Mouse (Mus musculus) intestine, embryonic 16.5 days (tissue): ENCODE results near the gene Aox2. TPM values are rescaled to one million over a fixed set of nuclear protein-coding genes. Genes with fewer than 3 reads are reported as not detected.

ENCODE experiments used
- ATAC-seq: fragments of 200-750 bp; cut with Nextera tagmentation; 2 replicates; pipeline ENCODE4 v1.8.0; 2017; ENCODE audit warnings: moderate TSS enrichment, moderate library complexity
- H3K27ac ChIP-seq: fragments of 300-500 bp; sonication (generic); 2 replicates; pipeline ENCODE4 v1.5.1; 2014; ENCODE audit warnings: mild to moderate bottlenecking, low read length
- H3K27me3 ChIP-seq: fragments of 300-500 bp; sonication (generic); replicated peaks from 2 replicates; pipeline ENCODE4 v1.6.1; 2014; ENCODE audit warnings: low read length, control low read depth, mixed read lengths; ENCODE audit not compliant: control insufficient read depth, insufficient read depth
- H3K36me3 ChIP-seq: fragments of 300-500 bp; sonication (generic); 2 replicates; pipeline ENCODE4 v1.6.1; 2014; ENCODE audit warnings: low read length, control low read depth; ENCODE audit not compliant: control insufficient read depth, insufficient read depth
- H3K4me1 ChIP-seq: fragments of 300-500 bp; sonication (generic); 2 replicates; pipeline ENCODE4 v1.6.1; 2014; ENCODE audit warnings: low read length, control low read depth, mixed read lengths; ENCODE audit not compliant: control insufficient read depth, insufficient read depth
- H3K4me2 ChIP-seq: fragments of 300-500 bp; sonication (generic); 2 replicates; pipeline ENCODE4 v1.6.1; 2014; ENCODE audit warnings: low read depth, low read length, control low read depth
- H3K4me3 ChIP-seq: fragments of 300-500 bp; sonication (generic); 2 replicates; pipeline ENCODE4 v1.5.1; 2014; ENCODE audit warnings: mild to moderate bottlenecking, low read length
- H3K9ac ChIP-seq: fragments of 300-500 bp; sonication (generic); 2 replicates; pipeline ENCODE4 v1.6.1; 2014; ENCODE audit warnings: low read depth, low read length
- H3K9me3 ChIP-seq: fragments of 300-500 bp; sonication (generic); 2 replicates; pipeline ENCODE4 v1.6.1; 2016; ENCODE audit warnings: low read length, control low read depth; ENCODE audit not compliant: control insufficient read depth
- WGBS: fragments of 180-500 bp; shearing (Covaris S2); extraction: QIAGEN DNeasy Blood & Tissue Kit; methylation state at CpG from one replicate; pipeline ENCODE4 v1.1.7; 2014; 5-methylcytosine and 5-hydroxymethylcytosine counted together
- polyA plus RNA-seq: library from polyadenylated mRNA; unstranded; fragments of >200 nt; fragmentation: Nextera tagmentation; extraction: Ambion mirVana; gene quantifications from 2 replicates; pipeline ENCODE4 v1.2.1, GENCODE M21; 2015

Aox2 gene
- polyA plus RNA-seq, 1 experiment from 2014 or later = 0.02 TPM

DNA sequence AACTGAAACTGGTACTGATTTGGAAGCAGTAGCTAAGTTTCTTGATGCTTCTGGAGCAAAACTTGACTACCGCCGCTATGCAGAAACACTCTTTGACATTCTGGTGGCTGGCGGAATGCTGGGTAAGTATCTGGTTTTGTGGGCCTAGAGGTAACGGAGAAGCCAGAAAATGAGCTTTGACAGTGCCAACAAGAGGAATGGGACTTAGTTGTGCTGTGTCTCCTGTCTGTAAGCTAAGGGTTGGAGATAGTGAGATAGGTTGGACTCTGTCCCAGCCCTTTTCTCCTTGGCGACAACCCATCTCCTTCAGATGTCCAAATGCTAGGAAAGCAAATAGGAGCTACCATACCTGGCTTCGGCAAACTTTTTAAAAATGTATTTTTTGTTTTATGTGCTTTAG, 119.6 kb downstream of the Aox2 start:
- ATAC-seq = no peak
- Histone ChIP-seq H3K9me3 (no peaks in the 10 kb centered on the region), H3K27me3 (no peaks in the 10 kb centered on the region), H3K9ac (no peak overlapping the region), H3K4me3 (no peak overlapping the region), H3K36me3 (peaks cover 16% of the 10 kb centered on the region; the same call in 1 of the 2 replicates), H3K4me1 (no peaks in the 10 kb centered on the region), H3K4me2 (no peak overlapping the region), H3K27ac (no peak overlapping the region)
- WGBS = 96% methylated on average over 6 of the region's 6 CpGs

DNA sequence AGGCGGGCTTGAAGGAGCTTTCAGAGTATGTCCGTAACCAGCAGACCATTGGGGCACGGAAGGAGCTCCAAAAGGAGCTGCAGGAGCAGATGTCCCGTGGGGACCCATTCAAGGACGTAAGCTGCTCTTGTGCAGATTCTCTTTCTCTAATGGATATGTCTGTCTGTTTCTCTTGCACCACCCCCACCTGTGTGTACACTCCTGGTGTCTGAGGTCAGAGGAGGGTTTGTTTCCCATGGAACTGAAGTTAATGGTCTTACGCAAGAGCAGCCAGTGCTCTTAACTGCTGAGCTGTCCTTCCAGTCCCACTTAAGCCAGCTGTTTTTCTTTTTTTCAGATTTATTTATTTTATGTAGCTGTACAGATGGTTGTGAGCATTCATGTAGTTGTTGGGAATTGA, 123.3 kb downstream of the Aox2 start:
- Histone ChIP-seq H3K4me1 (no peaks in the 10 kb centered on the region), H3K27me3 (no peaks in the 10 kb centered on the region), H3K36me3 (peaks cover 14% of the 10 kb centered on the region; the same call in 1 of the 2 replicates), H3K9ac (no peak overlapping the region), H3K4me2 (no peak overlapping the region), H3K27ac (no peak overlapping the region), H3K4me3 (no peak overlapping the region), H3K9me3 (no peaks in the 10 kb centered on the region)
- no peak for ATAC-seq
- 91% methylated on average over 6 of the region's 6 CpGs for WGBS

DNA sequence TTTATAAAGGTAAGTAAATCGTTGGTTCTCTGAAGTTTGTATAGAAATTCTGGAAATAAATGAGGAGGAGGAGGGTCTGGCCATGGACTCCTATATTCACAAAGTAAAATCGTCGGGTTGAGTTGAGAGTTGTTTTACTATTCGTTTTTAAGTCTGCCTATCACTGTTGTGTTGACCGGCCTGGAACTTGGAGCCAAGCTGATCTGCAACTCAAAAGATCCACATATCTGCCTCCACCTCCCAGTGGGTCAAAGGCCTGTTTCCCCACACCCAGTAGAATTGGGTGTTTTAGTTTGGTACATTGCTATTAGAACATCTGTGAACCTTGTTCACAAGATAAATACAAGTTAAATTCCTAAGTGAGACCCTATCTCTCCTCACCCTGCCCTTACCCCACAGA, 125.6 kb downstream of the Aox2 start:
- WGBS = 94% methylated on average over 5 of the region's 5 CpGs
- Histone ChIP-seq H3K27ac (no peak overlapping the region), H3K4me1 (no peaks in the 10 kb centered on the region), H3K4me3 (no peak overlapping the region), H3K9me3 (no peaks in the 10 kb centered on the region), H3K27me3 (no peaks in the 10 kb centered on the region), H3K4me2 (no peak overlapping the region), H3K9ac (no peak overlapping the region), H3K36me3 (peaks cover 14% of the 10 kb centered on the region)
- ATAC-seq = no peak

GRCm38 (mm10) chr1:58407321-58407720, 129.2 kb downstream of the Aox2 start:
- H3K27ac ChIP-seq = no peak overlapping the region
- no peak overlapping the region for H3K4me3 ChIP-seq
- no peak for ATAC-seq
- H3K4me1 ChIP-seq = no peaks in the 10 kb centered on the region
- H3K9me3 ChIP-seq = no peaks in the 10 kb centered on the region
- H3K4me2 ChIP-seq = no peak overlapping the region
- peaks cover 19% of the 10 kb centered on the region for H3K36me3 ChIP-seq
- H3K27me3 ChIP-seq = no peaks in the 10 kb centered on the region
- no peak overlapping the region for H3K9ac ChIP-seq
- 96% methylated on average over 7 of the region's 7 CpGs for WGBS

DNA sequence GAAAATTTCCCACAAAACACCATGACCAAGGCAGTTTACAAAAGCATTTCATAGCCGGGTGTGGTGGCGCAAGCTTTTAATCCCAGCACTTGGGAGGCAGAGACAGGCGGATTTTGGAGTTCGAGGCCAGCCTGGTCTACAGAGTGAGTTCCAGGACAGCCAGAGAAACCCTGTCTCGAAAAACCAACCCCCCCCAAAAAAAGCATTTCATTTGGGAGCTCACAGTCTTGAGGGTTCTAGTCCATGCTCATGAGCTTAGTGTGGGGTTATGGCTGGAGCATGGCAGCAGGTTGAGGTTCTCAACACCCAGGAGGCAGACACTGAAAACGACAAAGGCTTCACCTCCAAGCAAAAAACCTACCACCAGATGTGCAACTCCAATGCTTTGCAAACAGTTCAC, 130.0 kb downstream of the Aox2 start:
- no peak for ATAC-seq
- Histone ChIP-seq H3K4me1 (no peaks in the 10 kb centered on the region), H3K4me2 (no peak overlapping the region), H3K27me3 (no peaks in the 10 kb centered on the region), H3K4me3 (no peak overlapping the region), H3K9ac (no peak overlapping the region), H3K36me3 (peaks cover 19% of the 10 kb centered on the region; the same call in 1 of the 2 replicates), H3K27ac (no peak overlapping the region), H3K9me3 (no peaks in the 10 kb centered on the region)
- WGBS = 81% methylated on average over 6 of the region's 6 CpGs

- no peaks in the 10 kb centered on the region for H3K27me3 ChIP-seq
- H3K36me3 ChIP-seq = peaks cover 26% of the 10 kb centered on the region; the same call in 1 of the 2 replicates
- H3K4me3 ChIP-seq = no peak overlapping the region
- H3K9ac ChIP-seq = no peak overlapping the region
- ATAC-seq = no peak
- no peak overlapping the region for H3K27ac ChIP-seq
- H3K9me3 ChIP-seq = no peaks in the 10 kb centered on the region
- no peak overlapping the region for H3K4me2 ChIP-seq
- no peaks in the 10 kb centered on the region for H3K4me1 ChIP-seq
- 81% methylated on average over 5 of the region's 5 CpGs for WGBS
These were observed 131.5 kb downstream of the Aox2 start for GRCm38 (mm10) chr1:58409553-58410197.

- H3K27me3 ChIP-seq = no peaks in the 10 kb centered on the region
- peaks cover 28% of the 10 kb centered on the region; the same call in 1 of the 2 replicates for H3K36me3 ChIP-seq
- H3K4me3 ChIP-seq = no peak overlapping the region
- H3K4me2 ChIP-seq = no peak overlapping the region
- WGBS = 82% methylated on average over 3 of the region's 3 CpGs
- no peak overlapping the region for H3K9ac ChIP-seq
- no peak for ATAC-seq
- H3K9me3 ChIP-seq = no peaks in the 10 kb centered on the region
- no peaks in the 10 kb centered on the region for H3K4me1 ChIP-seq
- H3K27ac ChIP-seq = no peak overlapping the region
These were observed 132.1 kb downstream of the Aox2 start for GRCm38 (mm10) chr1:58410198-58410588.

DNA sequence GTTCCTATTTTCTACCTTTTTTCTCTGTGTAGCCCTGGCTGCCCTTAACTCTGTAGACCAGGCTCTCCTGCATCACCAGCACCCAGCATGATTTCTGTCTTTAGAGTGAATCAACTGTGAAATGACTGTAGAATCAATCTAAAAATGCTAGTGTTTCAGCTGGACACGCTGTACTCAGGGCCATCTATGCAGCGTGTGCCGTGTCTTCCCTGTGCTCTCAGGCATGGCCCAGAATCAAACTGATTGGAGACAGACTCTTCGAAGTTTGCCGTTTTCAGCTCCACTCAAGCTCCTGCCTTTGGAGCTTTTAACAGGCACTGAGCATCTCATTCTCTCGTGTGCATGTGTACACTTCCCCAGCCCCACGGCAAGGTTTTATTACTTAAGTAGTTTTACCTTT, 132.7 kb downstream of the Aox2 start:
- Histone ChIP-seq H3K4me3 (no peak overlapping the region), H3K27ac (no peak overlapping the region), H3K36me3 (peaks cover 31% of the 10 kb centered on the region; the same call in 1 of the 2 replicates), H3K4me1 (no peaks in the 10 kb centered on the region), H3K4me2 (no peak overlapping the region), H3K9me3 (no peaks in the 10 kb centered on the region), H3K27me3 (no peaks in the 10 kb centered on the region), H3K9ac (no peak overlapping the region)
- ATAC-seq = no peak
- WGBS = 84% methylated on average over 7 of the region's 7 CpGs

DNA sequence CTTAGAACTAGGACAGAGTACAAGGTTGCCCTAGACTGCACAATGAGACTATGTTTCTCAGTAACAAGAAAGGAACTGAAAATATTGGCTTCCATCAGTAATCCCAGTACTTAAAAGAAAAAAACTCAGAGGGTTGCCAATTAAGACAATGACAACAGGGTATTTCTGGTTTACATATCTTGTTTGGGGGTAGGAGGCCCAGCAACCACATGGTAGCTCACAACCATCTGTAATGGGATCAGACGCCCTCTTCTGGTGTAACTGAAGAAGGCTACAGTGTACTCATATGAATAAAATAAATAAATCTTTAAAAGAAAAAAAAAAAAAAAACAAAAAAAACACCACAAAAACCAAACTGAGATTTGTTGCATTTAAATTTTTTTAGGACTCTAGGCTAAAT, 137.3 kb downstream of the Aox2 start:
- H3K27ac ChIP-seq = no peak overlapping the region
- H3K36me3 ChIP-seq = peaks cover 41% of the 10 kb centered on the region
- no peaks in the 10 kb centered on the region for H3K9me3 ChIP-seq
- no peaks in the 10 kb centered on the region for H3K27me3 ChIP-seq
- WGBS = 23% methylated on average over 1 of the region's 1 CpGs
- no peaks in the 10 kb centered on the region for H3K4me1 ChIP-seq
- H3K9ac ChIP-seq = no peak overlapping the region
- no peak for ATAC-seq
- H3K4me3 ChIP-seq = no peak overlapping the region
- no peak overlapping the region for H3K4me2 ChIP-seq

DNA sequence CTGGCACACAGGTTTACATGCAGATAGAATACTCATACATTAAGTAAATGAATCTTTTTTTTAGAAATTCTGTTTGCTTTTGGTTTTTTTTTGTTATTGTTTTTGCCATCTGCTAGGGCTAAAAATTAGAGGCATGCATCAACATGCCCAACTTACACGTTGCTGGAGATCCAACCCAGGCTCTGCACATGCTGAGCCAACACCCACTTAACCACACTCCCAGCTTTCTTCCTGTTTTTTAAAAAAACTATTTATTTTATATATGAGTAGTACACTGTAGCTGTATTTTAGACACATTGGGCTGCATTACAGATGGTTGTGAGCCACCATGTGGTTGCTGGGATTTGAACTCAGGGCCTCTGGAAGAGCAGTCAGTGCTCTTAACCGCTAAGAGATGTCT, 137.9 kb downstream of the Aox2 start:
- Histone ChIP-seq H3K9ac (no peak overlapping the region), H3K4me2 (no peak overlapping the region), H3K27ac (no peak overlapping the region), H3K4me1 (peaks cover 2% of the 10 kb centered on the region; the same call in 1 of the 2 replicates), H3K36me3 (peaks cover 35% of the 10 kb centered on the region), H3K4me3 (no peak overlapping the region), H3K9me3 (no peaks in the 10 kb centered on the region), H3K27me3 (no peaks in the 10 kb centered on the region)
- no peak for ATAC-seq
- 86% methylated on average over 2 of the region's 2 CpGs for WGBS
